Mouse (Mus musculus): Measurements from ENCODE around the gene Pxt1.

- no peak for TF ChIP-seq CTCF (IDR thresholded peaks at IDR 0.05; ENCODE audit: control insufficient read depth, insufficient read depth, insufficient read length)
- TF ChIP-seq FOSL1 (IDR thresholded peaks at IDR 0.05; ENCODE audit: insufficient read depth, low read length, poor library complexity, severe bottlenecking) = no peak
Observed at GRCm38 (mm10) chr17:28905377-28905916, 38.2 kb downstream of the Pxt1 start.
